Mouse (Mus musculus) heart, embryonic 13.5 days (tissue): ENCODE measurements at regions not wholly inside any gene's neighbourhood (a gene's known extent, or its start where the extent isn't known, plus 50 kb on each side); places are given as distances from the start of the nearest gene placed in this dataset.

Experiments used
- ATAC-seq: fragments of 200-750 bp; cut with Nextera tagmentation; 2 replicates; pipeline ENCODE4 v1.8.0; 2017; ENCODE audit warnings: moderate TSS enrichment; ENCODE audit not compliant: insufficient number of reproducible peaks, low FRiP score, low TSS enrichment; ENCODE audit errors: extremely low read depth
- H3K27ac ChIP-seq: fragments of 300-500 bp; sonication (generic); replicated peaks from 2 replicates; pipeline ENCODE4 v1.5.1; 2015; ENCODE audit warnings: moderate library complexity, mild to moderate bottlenecking, inconsistent platforms
- H3K27me3 ChIP-seq: fragments of 300-500 bp; sonication (generic); replicated peaks from 2 replicates; pipeline ENCODE4 v1.6.1; 2015; ENCODE audit warnings: mild to moderate bottlenecking, inconsistent platforms
- H3K36me3 ChIP-seq: fragments of 300-500 bp; sonication (generic); 2 replicates; pipeline ENCODE4 v1.6.1; 2015; ENCODE audit warnings: mild to moderate bottlenecking, inconsistent platforms
- H3K4me1 ChIP-seq: fragments of 300-500 bp; sonication (generic); 2 replicates; pipeline ENCODE4 v1.6.1; 2015; ENCODE audit warnings: inconsistent platforms
- H3K4me2 ChIP-seq: fragments of 300-500 bp; sonication (generic); 2 replicates; pipeline ENCODE4 v1.6.1; 2015; ENCODE audit warnings: inconsistent platforms, mild to moderate bottlenecking, moderate library complexity
- H3K4me3 ChIP-seq: fragments of 300-500 bp; sonication (generic); 2 replicates; pipeline ENCODE4 v1.5.1; 2015; ENCODE audit warnings: moderate library complexity, mild to moderate bottlenecking, inconsistent platforms
- H3K9ac ChIP-seq: fragments of 300-500 bp; sonication (generic); 2 replicates; pipeline ENCODE4 v1.6.1; 2015; ENCODE audit warnings: inconsistent platforms, mild to moderate bottlenecking, moderate library complexity
- H3K9me3 ChIP-seq: fragments of 300-500 bp; sonication (generic); 2 replicates; pipeline ENCODE4 v1.6.1; 2016; ENCODE audit warnings: inconsistent platforms
- WGBS: fragments of 180-500 bp; shearing (Covaris S2); methylation state at CpG from one replicate; pipeline ENCODE4 v1.1.7; 2015; ENCODE audit warnings: mixed read lengths; 5-methylcytosine and 5-hydroxymethylcytosine counted together

DNA sequence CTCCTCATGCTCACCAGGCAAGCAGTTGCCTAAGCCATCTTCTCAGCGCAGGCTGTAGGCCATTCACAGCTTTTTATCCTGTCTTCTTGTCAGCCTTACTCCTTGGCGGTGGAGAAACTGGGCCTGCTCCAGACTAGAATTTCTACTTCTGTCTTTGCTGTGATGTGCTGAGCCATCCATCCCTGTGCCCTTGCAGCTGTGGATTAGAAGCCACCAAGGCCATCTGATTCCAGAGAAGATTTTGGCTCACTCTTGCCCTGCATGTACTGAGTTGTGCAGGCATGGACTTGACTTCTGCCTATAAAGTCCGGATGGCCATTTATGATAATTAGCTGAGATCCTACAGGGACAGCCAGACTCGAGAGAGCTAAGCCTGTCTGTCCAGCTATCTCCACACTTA lies 133.4 kb upstream of the Gli2 start:
- 66% methylated on average over 4 of the region's 4 CpGs for WGBS
- Histone ChIP-seq H3K27me3 (peaks cover 21% of the 10 kb centered on the region), H3K4me1 (peaks cover 37% of the 10 kb centered on the region), H3K4me3 (no peak overlapping the region), H3K36me3 (no peaks in the 10 kb centered on the region), H3K9me3 (no peaks in the 10 kb centered on the region), H3K4me2 (no peak overlapping the region), H3K9ac (no peak overlapping the region), H3K27ac (no peak overlapping the region)
- ATAC-seq: no peak

DNA sequence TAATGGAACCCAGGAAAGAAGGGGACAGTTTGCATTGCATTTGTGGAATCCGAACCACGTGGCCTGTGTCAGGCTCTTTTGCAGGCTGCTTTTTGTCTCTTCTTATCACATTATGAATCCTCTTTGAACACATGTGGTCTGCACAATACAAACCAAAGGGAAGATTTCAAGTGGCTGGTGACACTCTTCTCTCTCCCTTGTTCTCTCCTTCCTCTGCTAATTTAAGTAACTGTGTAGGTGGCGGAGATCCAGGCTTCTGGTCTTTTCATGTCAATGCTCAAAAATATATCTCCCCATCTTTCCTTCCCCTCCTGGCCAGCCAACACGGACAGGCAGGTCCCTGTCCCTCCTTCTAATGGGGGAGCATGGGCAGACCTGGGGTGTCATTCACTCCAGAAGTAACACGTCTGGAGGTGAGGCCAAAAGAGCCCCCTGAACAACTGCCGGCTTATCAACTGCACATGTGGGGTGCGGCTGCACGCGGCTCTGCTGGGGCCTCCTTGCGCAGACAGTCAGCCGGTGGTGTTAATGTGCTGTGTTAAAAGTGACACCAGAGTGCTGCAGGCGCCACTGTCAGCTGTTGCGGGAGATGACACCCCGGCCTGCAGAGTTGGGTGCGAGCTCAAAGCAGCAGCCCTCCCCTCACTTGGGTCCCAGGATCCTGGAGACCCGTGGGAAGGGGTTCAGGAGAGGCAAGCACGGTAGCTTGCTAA lies 130.3 kb upstream of the Gli2 start:
- no peak for ATAC-seq
- Histone ChIP-seq H3K9ac (0 out of 2 replicates have a peak overlapping the region, but pooled peaks have one; percentile 24), H3K27ac (peak overlapping the region; percentile 48; the same call in 1 of the 2 replicates), H3K4me2 (peak overlapping the region; percentile 49), H3K27me3 (peaks cover 12% of the 10 kb centered on the region; the same call in 1 of the 2 replicates), H3K9me3 (no peaks in the 10 kb centered on the region), H3K4me3 (no peak overlapping the region), H3K4me1 (peaks cover 25% of the 10 kb centered on the region), H3K36me3 (no peaks in the 10 kb centered on the region)
- WGBS: 27% methylated on average over 17 of the region's 17 CpGs

DNA sequence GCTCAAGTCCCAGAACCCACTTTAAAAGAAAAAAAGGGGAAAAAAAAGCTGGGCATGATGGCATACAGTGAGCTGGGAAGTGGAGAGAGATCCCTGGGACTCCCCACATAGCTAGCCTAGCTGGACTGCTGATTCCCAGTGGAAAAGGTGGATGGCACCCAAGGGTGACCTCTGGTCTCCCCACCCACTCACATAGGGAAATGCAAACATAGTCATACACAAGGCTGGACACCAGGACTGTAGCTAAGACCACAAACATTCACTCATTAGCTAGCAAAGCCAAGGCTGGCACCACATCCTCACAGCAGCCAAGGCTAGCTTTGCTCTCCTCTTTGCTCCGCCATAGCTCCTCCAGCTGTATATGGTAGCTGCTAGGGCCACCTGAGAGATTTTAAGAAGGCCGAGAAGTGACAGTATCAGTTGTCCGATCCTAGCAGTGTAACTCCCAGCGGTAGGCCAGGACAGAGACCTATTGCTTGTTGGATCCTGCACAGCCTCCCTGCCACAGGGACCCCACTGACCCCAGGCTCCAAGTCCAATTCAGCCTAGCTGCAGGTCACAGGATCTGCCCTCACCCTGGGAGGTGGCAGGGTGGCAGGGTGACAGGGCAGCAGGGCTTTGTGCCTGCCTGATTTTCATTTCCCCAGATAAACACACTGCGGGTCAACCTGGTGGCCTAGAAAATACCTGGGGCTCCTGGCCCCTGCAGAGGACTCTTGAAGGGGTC lies 119.8 kb upstream of the Gli2 start:
- Histone ChIP-seq H3K9ac (no peak overlapping the region), H3K27me3 (no peaks in the 10 kb centered on the region), H3K4me1 (no peaks in the 10 kb centered on the region), H3K9me3 (no peaks in the 10 kb centered on the region; the same call in 1 of the 2 replicates), H3K4me3 (no peak overlapping the region), H3K4me2 (no peak overlapping the region), H3K36me3 (no peaks in the 10 kb centered on the region), H3K27ac (no peak overlapping the region)
- WGBS: 66% methylated on average over 5 of the region's 5 CpGs
- no peak for ATAC-seq

DNA sequence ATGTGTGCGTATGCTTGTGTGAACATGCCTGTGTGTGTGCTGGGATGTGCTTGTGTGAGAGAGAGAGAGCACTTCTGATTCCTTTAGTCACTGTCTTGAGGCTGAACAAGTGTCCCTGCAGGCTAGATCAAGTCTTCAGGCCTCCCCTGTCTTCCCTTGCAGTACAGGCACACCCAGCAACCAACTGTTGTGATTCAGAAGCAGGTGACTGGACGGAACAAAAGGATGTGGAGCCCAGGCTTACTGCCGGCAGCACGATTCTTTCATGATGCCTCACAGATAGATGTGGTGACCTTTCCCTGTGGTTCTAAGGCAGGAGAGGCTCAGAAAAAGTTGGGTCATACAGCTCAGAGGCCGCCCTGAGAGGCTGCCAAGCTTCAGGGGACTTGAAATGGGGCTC lies 114.0 kb upstream of the Gli2 start:
- Histone ChIP-seq H3K4me3 (no peak overlapping the region), H3K36me3 (no peaks in the 10 kb centered on the region), H3K9me3 (no peaks in the 10 kb centered on the region), H3K9ac (no peak overlapping the region), H3K4me1 (no peaks in the 10 kb centered on the region), H3K27me3 (no peaks in the 10 kb centered on the region), H3K27ac (no peak overlapping the region), H3K4me2 (no peak overlapping the region)
- WGBS: 66% methylated on average over 5 of the region's 5 CpGs
- no peak for ATAC-seq

DNA sequence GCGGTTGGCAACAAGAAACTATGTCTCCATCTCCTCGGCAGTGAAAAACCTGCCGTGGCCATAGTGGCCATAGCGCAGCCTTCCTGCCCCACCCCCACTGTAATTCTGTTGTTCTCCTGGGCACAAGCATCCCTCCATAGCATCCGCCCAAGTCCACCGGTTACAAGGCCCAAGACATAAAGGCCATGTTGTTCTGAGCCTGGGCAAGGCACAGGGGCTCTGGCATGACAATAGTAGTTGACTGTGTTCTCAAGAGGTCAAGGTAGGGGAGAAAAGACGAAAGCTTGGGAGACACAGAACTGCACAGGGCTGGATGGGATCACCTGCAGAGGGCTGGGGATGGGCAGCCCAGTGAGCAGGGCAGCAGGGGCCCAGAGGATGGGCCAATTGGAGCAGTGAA lies 112.9 kb upstream of the Gli2 start:
- WGBS: 80% methylated on average over 7 of the region's 7 CpGs
- H3K27ac ChIP-seq: no peak overlapping the region
- ATAC-seq: no peak
- H3K9ac ChIP-seq: no peak overlapping the region
- H3K27me3 ChIP-seq: no peaks in the 10 kb centered on the region
- no peaks in the 10 kb centered on the region for H3K4me1 ChIP-seq
- no peak overlapping the region for H3K4me2 ChIP-seq
- no peaks in the 10 kb centered on the region for H3K9me3 ChIP-seq
- H3K36me3 ChIP-seq: no peaks in the 10 kb centered on the region
- no peak overlapping the region for H3K4me3 ChIP-seq

DNA sequence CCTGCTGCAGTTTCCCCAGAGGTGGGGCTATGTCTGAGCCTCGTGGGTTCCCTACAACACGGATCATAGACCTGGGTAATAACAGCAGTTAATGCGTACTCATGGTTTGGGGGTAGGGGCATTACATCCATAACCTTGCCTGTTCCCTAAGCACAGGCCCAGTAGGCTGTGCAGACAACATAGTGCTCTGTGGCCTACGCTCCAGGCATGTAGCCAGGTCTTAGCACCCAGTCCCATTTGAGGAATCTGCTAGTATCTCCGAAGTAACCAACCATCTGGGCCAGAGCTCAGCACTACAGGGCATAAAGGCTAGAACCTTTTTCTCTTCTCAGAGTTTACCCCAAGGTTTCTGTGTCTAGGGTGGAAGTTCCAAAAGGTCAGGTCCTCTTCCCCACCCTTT lies 111.4 kb upstream of the Gli2 start:
- Histone ChIP-seq H3K27me3 (no peaks in the 10 kb centered on the region), H3K27ac (no peak overlapping the region), H3K9ac (no peak overlapping the region), H3K4me2 (no peak overlapping the region), H3K36me3 (no peaks in the 10 kb centered on the region), H3K4me3 (no peak overlapping the region), H3K9me3 (no peaks in the 10 kb centered on the region), H3K4me1 (no peaks in the 10 kb centered on the region)
- no peak for ATAC-seq
- 74% methylated on average over 5 of the region's 5 CpGs for WGBS

DNA sequence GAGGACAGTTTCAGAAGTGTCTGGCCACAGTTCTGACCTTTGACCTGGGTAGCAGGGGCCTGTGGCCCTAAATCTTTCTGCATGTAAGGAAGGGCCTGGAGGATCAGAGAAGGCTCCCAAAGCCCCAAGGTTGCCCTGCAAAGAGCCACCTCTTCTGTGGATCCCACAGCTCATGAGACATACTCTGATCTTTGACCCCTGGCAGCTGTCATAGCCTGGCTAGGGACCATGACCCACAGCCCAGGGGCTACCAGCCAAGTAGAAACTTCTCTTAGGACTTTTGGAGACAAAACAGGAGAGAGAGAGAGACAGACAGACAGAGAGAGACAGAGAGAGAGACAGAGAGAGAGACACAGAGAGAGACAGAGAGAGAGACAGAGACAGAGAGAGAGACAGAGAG lies 110.4 kb upstream of the Gli2 start:
- H3K4me2 ChIP-seq: no peak overlapping the region
- no peak overlapping the region for H3K9ac ChIP-seq
- H3K4me1 ChIP-seq: no peaks in the 10 kb centered on the region
- H3K9me3 ChIP-seq: no peaks in the 10 kb centered on the region
- no peaks in the 10 kb centered on the region for H3K27me3 ChIP-seq
- H3K27ac ChIP-seq: no peak overlapping the region
- H3K4me3 ChIP-seq: no peak overlapping the region
- ATAC-seq: no peak
- no peaks in the 10 kb centered on the region for H3K36me3 ChIP-seq

DNA sequence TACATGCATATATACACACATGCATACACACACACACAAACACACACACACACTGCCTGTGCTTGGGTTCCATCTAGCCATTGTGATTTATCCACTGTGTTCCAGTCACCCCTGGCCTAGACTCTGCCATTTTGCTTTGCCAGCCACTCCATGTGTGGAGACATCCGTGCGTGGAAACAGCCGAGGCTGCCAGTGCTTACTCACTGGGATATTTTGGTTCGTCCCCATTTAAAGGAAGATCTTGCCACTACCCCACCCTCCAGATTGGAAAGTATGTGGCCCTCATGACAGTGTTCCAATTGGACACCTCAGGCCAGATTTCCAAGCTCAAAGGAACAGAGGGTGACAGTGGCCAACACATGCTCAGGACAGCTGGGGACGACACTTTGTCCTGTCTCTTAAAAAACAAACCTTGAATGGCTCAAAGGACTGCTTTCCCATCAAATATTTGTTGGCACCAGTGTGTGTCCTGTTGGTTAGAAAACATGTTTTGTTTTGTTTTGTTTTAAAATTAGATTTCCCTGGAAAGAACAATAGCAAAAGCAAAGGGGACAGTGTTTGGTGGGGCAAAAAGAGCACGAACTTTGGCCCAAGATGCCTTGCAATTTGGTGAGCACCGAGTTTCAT lies 109.8 kb upstream of the Gli2 start:
- Histone ChIP-seq H3K27ac (no peak overlapping the region), H3K9ac (no peak overlapping the region), H3K4me1 (no peaks in the 10 kb centered on the region), H3K9me3 (no peaks in the 10 kb centered on the region), H3K27me3 (no peaks in the 10 kb centered on the region), H3K36me3 (no peaks in the 10 kb centered on the region), H3K4me2 (no peak overlapping the region), H3K4me3 (no peak overlapping the region)
- ATAC-seq: no peak
- WGBS: 82% methylated on average over 7 of the region's 7 CpGs

DNA sequence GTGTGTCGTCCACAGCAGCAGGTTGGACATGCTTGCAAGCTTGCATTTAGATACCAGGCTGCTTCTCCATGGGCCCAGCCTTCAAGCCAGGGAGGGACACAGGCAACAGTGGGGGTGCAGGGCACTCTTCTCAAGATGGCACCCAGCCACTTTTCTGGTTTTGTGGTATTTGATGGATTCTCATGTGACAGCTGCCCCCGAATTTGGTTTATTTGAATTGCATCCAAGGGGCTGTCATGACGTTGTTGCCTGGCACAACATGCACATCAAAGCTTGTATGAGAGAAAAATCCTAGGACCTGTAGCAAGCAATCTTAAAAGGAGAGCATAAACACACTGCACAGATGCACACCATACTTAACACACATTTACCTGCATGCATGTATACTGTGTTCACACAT lies 108.3 kb upstream of the Gli2 start:
- H3K4me1 ChIP-seq: no peaks in the 10 kb centered on the region
- H3K9me3 ChIP-seq: no peaks in the 10 kb centered on the region
- ATAC-seq: no peak
- H3K36me3 ChIP-seq: no peaks in the 10 kb centered on the region
- WGBS: 74% methylated on average over 3 of the region's 3 CpGs
- no peak overlapping the region for H3K9ac ChIP-seq
- H3K4me2 ChIP-seq: no peak overlapping the region
- no peak overlapping the region for H3K27ac ChIP-seq
- H3K4me3 ChIP-seq: no peak overlapping the region
- H3K27me3 ChIP-seq: no peaks in the 10 kb centered on the region

DNA sequence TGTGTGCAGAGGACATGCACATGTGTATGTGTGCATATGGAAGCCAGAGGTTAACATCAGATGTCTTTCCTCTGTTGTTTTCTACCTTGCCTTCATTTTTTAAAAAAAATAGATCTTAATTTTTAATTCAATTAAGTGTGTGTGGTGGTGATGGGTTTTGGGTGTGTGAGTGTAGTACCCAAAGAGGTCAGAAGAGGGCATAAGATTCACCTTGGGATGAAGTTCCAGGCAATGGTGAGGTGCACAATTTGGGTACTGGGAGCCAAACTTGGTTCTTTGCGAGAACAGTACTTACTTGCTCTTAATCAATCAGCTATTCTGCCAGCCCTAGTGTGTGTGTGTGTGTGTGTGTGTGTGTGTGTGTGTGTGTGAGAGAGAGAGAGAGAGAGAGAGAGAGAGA lies 106.9 kb upstream of the Gli2 start:
- H3K4me2 ChIP-seq: no peak overlapping the region
- H3K27me3 ChIP-seq: no peaks in the 10 kb centered on the region
- H3K4me3 ChIP-seq: no peak overlapping the region
- ATAC-seq: no peak
- no peaks in the 10 kb centered on the region for H3K4me1 ChIP-seq
- no peaks in the 10 kb centered on the region for H3K9me3 ChIP-seq
- H3K9ac ChIP-seq: no peak overlapping the region
- H3K36me3 ChIP-seq: no peaks in the 10 kb centered on the region
- H3K27ac ChIP-seq: no peak overlapping the region
- WGBS: 72% methylated on average over 1 of the region's 1 CpGs

DNA sequence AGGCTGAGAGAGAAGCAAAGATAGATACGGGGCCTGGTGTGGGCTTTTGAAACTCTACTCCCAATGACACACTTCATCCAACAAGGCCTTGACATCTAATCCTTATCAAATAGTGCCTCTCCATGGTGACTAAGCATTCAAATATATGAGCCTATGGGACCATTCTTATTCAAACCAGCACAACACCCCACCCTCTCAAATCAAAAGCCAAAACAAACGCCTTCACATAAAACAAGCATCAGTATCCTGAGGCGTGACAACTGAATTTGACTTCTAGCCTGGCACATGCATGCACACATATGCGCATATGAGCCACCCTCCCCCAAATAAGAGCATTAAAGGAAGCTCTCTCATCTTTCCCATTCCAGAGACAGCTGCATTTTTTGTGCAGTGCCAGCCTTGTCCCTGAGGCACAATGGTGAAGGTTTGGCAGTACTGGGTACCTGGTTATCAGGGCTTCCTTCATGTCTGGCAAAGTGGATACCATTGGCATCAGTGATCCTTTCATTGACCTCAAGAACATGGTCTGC lies 103.8 kb upstream of the Gli2 start:
- Histone ChIP-seq H3K9me3 (0 out of 2 replicates have a peak, but pooled peaks cover 3% of the 10 kb centered on the region), H3K27me3 (no peaks in the 10 kb centered on the region), H3K9ac (no peak overlapping the region), H3K36me3 (no peaks in the 10 kb centered on the region), H3K4me1 (no peaks in the 10 kb centered on the region), H3K4me2 (no peak overlapping the region), H3K27ac (no peak overlapping the region), H3K4me3 (no peak overlapping the region)
- no peak for ATAC-seq
- 76% methylated on average over 4 of the region's 4 CpGs for WGBS
